Mouse (Mus musculus): Measurements from ENCODE around the gene Fgl2. TPM values are rescaled to one million over a fixed set of nuclear protein-coding genes. Genes with fewer than 3 reads are reported as not detected.

Gene Fgl2
- polyA plus RNA-seq, 1 experiment, result 0.15 TPM

GRCm38 (mm10) chr5:21411261-21411666 is 38.8 kb downstream of the Fgl2 start:
- Histone ChIP-seq H3K36me3 (ENCODE audit: control insufficient read depth, insufficient read depth, low read length, poor library complexity, severe bottlenecking) (no peaks in the 10 kb centered on the region), H3K9ac (ENCODE audit: low read depth, poor library complexity, severe bottlenecking) (no peak overlapping the region), H3K27ac (ENCODE audit: insufficient read depth, low read length) (no peak overlapping the region), H3K4me1 (ENCODE audit: control insufficient read depth, insufficient read depth, low read length) (no peaks in the 10 kb centered on the region), H3K4me3 (ENCODE audit: low read depth, low read length) (no peak overlapping the region), H3K9me3 (replicated peaks; ENCODE audit: control insufficient read depth, insufficient read depth, low read length, poor library complexity, severe bottlenecking) (no peaks in the 10 kb centered on the region; the same call in 1 of the 2 replicates), H3K27me3 (ENCODE audit: control insufficient read depth, insufficient read depth, low read length, poor library complexity, severe bottlenecking) (no peaks in the 10 kb centered on the region)
- TF ChIP-seq CTCF (IDR thresholded peaks at IDR 0.05; ENCODE audit: low read depth, low read length) (no peak), POLR2A (IDR thresholded peaks at IDR 0.05; ENCODE audit: insufficient read depth, low read length) (no peak), EP300 (IDR thresholded peaks at IDR 0.05; ENCODE audit: insufficient read depth, low read depth, low read length) (no peak)

GRCm38 (mm10) chr5:21412056-21412455 is 39.6 kb downstream of the Fgl2 start:
- no peak overlapping the region for H3K4me3 ChIP-seq (ENCODE audit: low read depth, low read length)
- TF ChIP-seq EP300 (IDR thresholded peaks at IDR 0.05; ENCODE audit: insufficient read depth, low read depth, low read length), result no peak
- no peak for TF ChIP-seq POLR2A (IDR thresholded peaks at IDR 0.05; ENCODE audit: insufficient read depth, low read length)
- TF ChIP-seq CTCF (IDR thresholded peaks at IDR 0.05; ENCODE audit: low read depth, low read length), result no peak

GRCm38 (mm10) chr5:21413322-21413721 is 40.9 kb downstream of the Fgl2 start:
- Histone ChIP-seq H3K36me3 (ENCODE audit: control insufficient read depth, insufficient read depth, low read length, poor library complexity, severe bottlenecking) (no peaks in the 10 kb centered on the region), H3K27me3 (ENCODE audit: control insufficient read depth, insufficient read depth, low read length, poor library complexity, severe bottlenecking) (no peaks in the 10 kb centered on the region), H3K4me3 (ENCODE audit: low read depth, low read length) (no peak overlapping the region), H3K9me3 (replicated peaks; ENCODE audit: control insufficient read depth, insufficient read depth, low read length, poor library complexity, severe bottlenecking) (no peaks in the 10 kb centered on the region; the same call in 1 of the 2 replicates), H3K9ac (ENCODE audit: low read depth, poor library complexity, severe bottlenecking) (no peak overlapping the region), H3K27ac (ENCODE audit: insufficient read depth, low read length) (no peak overlapping the region), H3K4me1 (ENCODE audit: control insufficient read depth, insufficient read depth, low read length) (no peaks in the 10 kb centered on the region)
- TF ChIP-seq CTCF (IDR thresholded peaks at IDR 0.05; ENCODE audit: low read depth, low read length), result no peak
- no peak for TF ChIP-seq POLR2A (IDR thresholded peaks at IDR 0.05; ENCODE audit: insufficient read depth, low read length)

More at GRCm38 (mm10) chr5:21412056-21412455, 39.6 kb downstream of the Fgl2 start:
- no peaks in the 10 kb centered on the region for H3K36me3 ChIP-seq (ENCODE audit: control insufficient read depth, insufficient read depth, low read length, poor library complexity, severe bottlenecking)
- H3K9me3 ChIP-seq (replicated peaks; ENCODE audit: control insufficient read depth, insufficient read depth, low read length, poor library complexity, severe bottlenecking), result no peaks in the 10 kb centered on the region; the same call in 1 of the 2 replicates
- H3K27me3 ChIP-seq (ENCODE audit: control insufficient read depth, insufficient read depth, low read length, poor library complexity, severe bottlenecking), result no peaks in the 10 kb centered on the region
- H3K4me1 ChIP-seq (ENCODE audit: control insufficient read depth, insufficient read depth, low read length), result no peaks in the 10 kb centered on the region
- no peak overlapping the region for H3K27ac ChIP-seq (ENCODE audit: insufficient read depth, low read length)
- no peak overlapping the region for H3K9ac ChIP-seq (ENCODE audit: low read depth, poor library complexity, severe bottlenecking)

- no peaks in the 10 kb centered on the region for H3K4me1 ChIP-seq (ENCODE audit: control insufficient read depth, insufficient read depth, low read length)
Observed at GRCm38 (mm10) chr5:21414116-21414820, 41.8 kb downstream of the Fgl2 start.

GRCm38 (mm10) chr5:21418613-21419012 is 46.2 kb downstream of the Fgl2 start:
- Histone ChIP-seq H3K36me3 (ENCODE audit: control insufficient read depth, insufficient read depth, low read length, poor library complexity, severe bottlenecking) (no peaks in the 10 kb centered on the region), H3K4me1 (ENCODE audit: control insufficient read depth, insufficient read depth, low read length) (no peaks in the 10 kb centered on the region), H3K4me3 (ENCODE audit: low read depth, low read length) (no peak overlapping the region), H3K27me3 (ENCODE audit: control insufficient read depth, insufficient read depth, low read length, poor library complexity, severe bottlenecking) (no peaks in the 10 kb centered on the region), H3K27ac (ENCODE audit: insufficient read depth, low read length) (no peak overlapping the region), H3K9me3 (replicated peaks; ENCODE audit: control insufficient read depth, insufficient read depth, low read length, poor library complexity, severe bottlenecking) (no peaks in the 10 kb centered on the region), H3K9ac (ENCODE audit: low read depth, poor library complexity, severe bottlenecking) (no peak overlapping the region)
- TF ChIP-seq EP300 (IDR thresholded peaks at IDR 0.05; ENCODE audit: insufficient read depth, low read depth, low read length), result no peak
- no peak for TF ChIP-seq POLR2A (IDR thresholded peaks at IDR 0.05; ENCODE audit: insufficient read depth, low read length)
- no peak for TF ChIP-seq CTCF (IDR thresholded peaks at IDR 0.05; ENCODE audit: low read depth, low read length)

More at GRCm38 (mm10) chr5:21414116-21414820, 41.8 kb downstream of the Fgl2 start:
- TF ChIP-seq CTCF (IDR thresholded peaks at IDR 0.05; ENCODE audit: low read depth, low read length) (no peak), EP300 (IDR thresholded peaks at IDR 0.05; ENCODE audit: insufficient read depth, low read depth, low read length) (no peak), POLR2A (IDR thresholded peaks at IDR 0.05; ENCODE audit: insufficient read depth, low read length) (no peak)
- Histone ChIP-seq H3K4me3 (ENCODE audit: low read depth, low read length) (no peak overlapping the region), H3K27ac (ENCODE audit: insufficient read depth, low read length) (no peak overlapping the region), H3K9ac (ENCODE audit: low read depth, poor library complexity, severe bottlenecking) (no peak overlapping the region), H3K36me3 (ENCODE audit: control insufficient read depth, insufficient read depth, low read length, poor library complexity, severe bottlenecking) (no peaks in the 10 kb centered on the region), H3K27me3 (ENCODE audit: control insufficient read depth, insufficient read depth, low read length, poor library complexity, severe bottlenecking) (no peaks in the 10 kb centered on the region), H3K9me3 (replicated peaks; ENCODE audit: control insufficient read depth, insufficient read depth, low read length, poor library complexity, severe bottlenecking) (no peaks in the 10 kb centered on the region; the same call in 1 of the 2 replicates)

GRCm38 (mm10) chr5:21420609-21421008 is 48.2 kb downstream of the Fgl2 start:
- H3K9me3 ChIP-seq (replicated peaks; ENCODE audit: control insufficient read depth, insufficient read depth, low read length, poor library complexity, severe bottlenecking), result no peaks in the 10 kb centered on the region
- TF ChIP-seq CTCF (IDR thresholded peaks at IDR 0.05; ENCODE audit: low read depth, low read length), result no peak
- no peak for TF ChIP-seq EP300 (IDR thresholded peaks at IDR 0.05; ENCODE audit: insufficient read depth, low read depth, low read length)
- no peak for TF ChIP-seq POLR2A (IDR thresholded peaks at IDR 0.05; ENCODE audit: insufficient read depth, low read length)
- no peaks in the 10 kb centered on the region for H3K36me3 ChIP-seq (ENCODE audit: control insufficient read depth, insufficient read depth, low read length, poor library complexity, severe bottlenecking)
- no peak overlapping the region for H3K27ac ChIP-seq (ENCODE audit: insufficient read depth, low read length)
- no peaks in the 10 kb centered on the region for H3K4me1 ChIP-seq (ENCODE audit: control insufficient read depth, insufficient read depth, low read length)
- no peaks in the 10 kb centered on the region for H3K27me3 ChIP-seq (ENCODE audit: control insufficient read depth, insufficient read depth, low read length, poor library complexity, severe bottlenecking)
- H3K4me3 ChIP-seq (ENCODE audit: low read depth, low read length), result no peak overlapping the region
- no peak overlapping the region for H3K9ac ChIP-seq (ENCODE audit: low read depth, poor library complexity, severe bottlenecking)

Measured in ES-Bruce4 (cell line).